Mouse (Mus musculus) heart, postnatal 36 days (tissue): Measurements from ENCODE around the gene Gpatch3. TPM values are rescaled to one million over a fixed set of nuclear protein-coding genes. Genes with fewer than 3 reads are reported as not detected.

ENCODE experiments used
- DNase-seq, 2 experiments: peaks; one replicate each; pipeline ENCODE4 v3.0.0; 2021 to 2022
- intact Hi-C: fragments of 180-260 bp; cut with DNase I; formaldehyde crosslinking; loops from one replicate; pipeline ENCODE4 v1.15.1; 2025
- total RNA-seq, 2 experiments: library from RNA; stranded (reverse); gene quantifications; 2 replicates each; pipeline ENCODE4 v1.2.3; 2021

The Gpatch3 gene
- total RNA-seq, 2 experiments from 2014 or later: 3.3 to 5.5 TPM

DNA sequence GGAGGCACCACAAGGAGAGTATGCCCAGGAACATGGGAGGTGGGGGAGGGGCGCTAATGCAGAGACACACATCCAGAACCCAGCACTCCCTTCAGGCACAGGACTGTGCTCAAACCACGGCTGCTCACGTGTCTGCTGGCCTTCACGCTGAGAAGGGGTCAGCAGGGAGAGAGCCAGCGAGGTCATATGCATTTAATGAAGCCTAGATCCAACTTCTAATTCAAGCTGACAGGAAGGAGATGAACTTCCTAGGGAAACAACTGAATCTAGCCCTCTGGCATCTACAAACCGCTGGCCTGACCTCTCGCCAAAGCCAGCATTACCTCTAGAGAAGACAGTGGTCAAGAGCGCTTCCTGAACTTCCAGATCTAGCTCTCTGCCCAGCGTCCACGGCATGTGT is 40.9 kb downstream of the Gpatch3 start:
- DNase-seq: no peak
- intact Hi-C loops: loop anchor here (2.0 kb wide), 1 partner anchor 15 kb away; no protein-coding TSS in a partner anchor

DNA sequence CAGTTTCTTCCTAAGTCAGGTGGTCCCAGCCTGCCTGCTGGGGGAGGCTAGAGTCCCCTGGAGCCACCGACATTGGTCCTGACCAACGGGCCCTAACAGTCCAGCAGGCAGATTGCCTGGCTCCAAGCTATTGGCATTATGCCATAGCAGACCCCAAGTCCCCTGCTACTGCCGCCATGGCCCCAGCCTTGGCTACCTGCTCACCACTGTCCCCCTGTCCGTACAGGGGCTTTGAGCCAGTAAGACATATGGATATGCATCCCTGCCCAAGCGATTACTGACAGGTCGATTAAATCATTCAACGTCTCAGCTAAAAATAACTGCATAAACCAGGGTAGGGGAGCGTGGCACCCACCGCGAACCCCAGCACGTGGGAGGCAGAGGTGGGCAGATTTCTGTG is 43.4 kb downstream of the Gpatch3 start:
- intact Hi-C loops: no loop called here
- DNase-seq: no peak

GRCm38 (mm10) chr4:133619473-133620136 is 45.1 kb downstream of the Gpatch3 start:
- intact Hi-C loops: no loop called here

DNA sequence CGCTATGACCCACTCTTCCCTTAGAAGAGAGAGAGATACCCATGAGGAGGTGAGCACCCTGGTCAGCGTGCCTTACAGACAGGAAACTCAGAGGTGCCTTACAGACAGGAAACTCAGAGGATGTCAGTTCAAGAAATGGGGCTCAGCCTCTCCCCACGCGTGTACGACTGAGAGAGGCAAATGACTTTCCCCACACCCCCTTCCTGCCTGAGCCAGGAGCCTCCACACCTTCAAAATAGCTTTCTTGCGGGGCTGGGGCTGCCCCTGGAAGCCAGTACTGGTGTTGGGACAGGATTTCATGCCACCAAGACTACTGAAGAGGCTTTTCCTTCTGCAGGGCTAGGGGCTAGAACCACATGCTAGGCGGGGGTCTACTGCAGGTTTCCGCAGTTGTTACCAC is 46.1 kb downstream of the Gpatch3 start:
- intact Hi-C loops: no loop called here
- DNase-seq: no peak

More at GRCm38 (mm10) chr4:133619473-133620136, 45.1 kb downstream of the Gpatch3 start:
- DNase-seq: no peak

DNA sequence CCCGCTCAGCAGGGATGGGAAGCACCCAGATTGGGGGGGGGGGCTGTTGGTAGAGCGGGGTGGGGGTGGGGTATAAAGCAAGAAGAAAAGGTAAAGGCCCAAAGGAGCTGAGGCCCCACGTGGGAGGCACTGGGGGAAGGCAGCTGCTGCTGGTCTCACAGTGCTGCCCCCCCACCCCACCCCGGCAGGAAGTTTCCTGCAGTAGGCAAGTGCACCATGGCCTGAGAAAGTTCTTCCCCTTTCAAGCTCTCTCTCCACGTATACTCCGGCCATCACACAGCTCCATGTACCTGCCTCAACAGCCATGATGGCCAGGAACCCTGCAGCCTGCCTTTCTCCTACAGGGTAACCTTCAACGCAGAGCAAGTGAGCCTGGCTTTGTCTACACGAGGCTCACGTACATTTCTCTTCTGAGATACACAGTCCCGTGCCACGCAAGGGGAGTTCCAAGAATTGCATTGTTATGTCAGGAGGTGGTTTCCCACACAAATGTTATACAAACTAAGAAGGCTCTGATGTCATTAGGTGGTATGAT is 47.7 kb downstream of the Gpatch3 start:
- DNase-seq: no peak
- intact Hi-C loops: no loop called here

DNA sequence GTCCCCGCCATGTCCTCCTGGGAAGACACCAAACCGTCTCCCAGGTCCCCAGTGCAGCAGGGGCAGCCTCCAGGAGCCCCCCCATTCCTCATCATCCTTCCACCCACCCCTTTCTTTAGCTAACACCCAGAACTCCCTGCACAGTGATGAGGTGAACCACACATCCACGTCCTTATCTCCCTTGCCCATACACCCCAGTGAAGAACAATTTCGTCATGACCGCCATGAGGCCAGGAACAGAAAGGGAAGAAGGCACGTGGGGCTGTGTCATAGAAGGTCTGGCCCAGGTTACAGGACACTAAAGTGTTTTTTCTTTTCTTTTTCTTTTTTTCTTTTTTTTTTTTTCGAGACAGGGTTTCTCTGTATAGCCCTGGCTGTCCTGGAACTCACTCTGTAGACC is 50.3 kb downstream of the Gpatch3 start:
- DNase-seq: no peak
- intact Hi-C loops: no loop called here

DNA sequence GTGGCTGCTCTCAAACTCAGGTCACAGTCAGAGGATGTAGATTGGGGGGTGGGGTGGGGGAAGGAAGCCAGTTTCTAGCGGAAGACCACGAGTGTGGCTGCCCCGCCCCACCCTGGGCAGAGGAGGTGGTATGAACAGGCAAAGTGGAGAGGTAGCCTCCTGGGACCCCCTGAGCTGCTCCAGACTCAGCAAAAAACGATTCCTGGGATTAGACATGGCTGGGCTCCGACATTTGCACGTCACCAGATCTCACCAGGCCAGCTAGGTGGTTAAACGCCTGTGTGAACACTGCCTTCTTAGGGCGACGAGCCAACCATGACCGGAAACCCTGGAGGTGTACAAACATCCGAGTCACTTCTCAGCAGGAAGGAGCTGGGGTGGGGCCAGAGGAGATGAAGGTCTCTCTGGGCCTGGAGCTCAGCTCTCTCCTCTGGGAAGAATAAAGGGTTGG is 51.1 kb downstream of the Gpatch3 start:
- intact Hi-C loops: no loop called here
- peak; percentile 68 to 75 for DNase-seq

DNA sequence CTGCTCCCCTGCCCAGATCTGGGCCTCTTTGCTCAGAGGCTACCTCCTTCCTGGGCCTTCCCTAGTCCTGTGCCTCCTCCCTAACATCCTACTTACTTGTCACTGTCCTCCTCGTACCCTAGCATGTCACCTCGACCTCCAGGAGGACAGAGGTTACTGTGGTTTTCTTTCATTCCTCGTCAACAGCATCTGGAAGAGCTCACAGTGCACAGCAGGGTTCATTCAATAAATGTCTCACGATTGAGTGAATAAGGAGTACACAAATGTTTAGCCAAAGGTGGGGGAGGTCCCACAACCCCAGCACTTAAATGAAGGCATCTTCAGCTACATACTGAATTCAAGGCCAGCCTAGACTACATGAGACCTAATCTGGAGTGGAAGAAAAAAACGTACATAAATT is 51.7 kb downstream of the Gpatch3 start:
- intact Hi-C loops: no loop called here
- no peak for DNase-seq

- intact Hi-C loops: no loop called here
- no peak for DNase-seq
Observed at GRCm38 (mm10) chr4:133626621-133627020, 52.1 kb downstream of the Gpatch3 start.

DNA sequence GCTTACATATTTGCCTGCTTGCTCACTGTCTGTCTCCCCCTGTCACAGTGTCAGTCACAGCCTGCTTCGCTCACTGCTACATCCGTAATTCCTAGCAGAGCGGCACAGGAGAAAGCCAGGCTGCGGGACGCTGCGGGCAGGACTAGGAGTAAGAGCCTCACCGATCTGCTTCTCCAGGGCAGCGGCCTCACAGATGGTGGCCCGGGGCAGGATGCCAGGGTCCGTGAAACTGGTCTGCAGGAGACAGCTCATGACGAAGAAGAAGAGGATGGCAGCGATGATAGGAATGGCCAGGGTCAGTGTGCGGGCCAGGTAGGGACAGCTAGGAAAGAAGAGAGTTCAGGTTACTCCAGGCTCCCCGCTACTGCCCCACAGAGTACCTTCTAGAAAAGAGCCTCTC is 52.5 kb downstream of the Gpatch3 start:
- intact Hi-C loops: no loop called here
- no peak for DNase-seq

DNA sequence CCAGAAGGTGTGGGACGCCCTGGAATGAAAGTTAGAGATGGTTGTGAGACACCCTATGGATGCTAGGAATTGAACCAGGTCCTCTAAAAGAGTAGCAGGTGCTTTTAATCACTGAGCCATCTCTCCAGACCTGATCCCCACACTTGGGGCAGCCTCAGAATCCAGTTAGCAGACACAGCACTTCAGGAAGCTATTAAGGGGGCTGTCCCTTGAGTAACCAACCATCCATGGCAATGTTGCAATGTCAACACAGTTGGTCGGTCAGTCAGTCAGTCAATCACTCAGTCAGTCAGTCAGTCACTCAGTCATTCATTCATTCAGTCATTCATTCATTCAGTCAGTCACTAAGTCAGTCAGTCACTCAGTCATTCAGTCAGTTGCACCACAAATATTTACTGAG is 54.0 kb downstream of the Gpatch3 start:
- no peak for DNase-seq
- intact Hi-C loops: no loop called here

DNA sequence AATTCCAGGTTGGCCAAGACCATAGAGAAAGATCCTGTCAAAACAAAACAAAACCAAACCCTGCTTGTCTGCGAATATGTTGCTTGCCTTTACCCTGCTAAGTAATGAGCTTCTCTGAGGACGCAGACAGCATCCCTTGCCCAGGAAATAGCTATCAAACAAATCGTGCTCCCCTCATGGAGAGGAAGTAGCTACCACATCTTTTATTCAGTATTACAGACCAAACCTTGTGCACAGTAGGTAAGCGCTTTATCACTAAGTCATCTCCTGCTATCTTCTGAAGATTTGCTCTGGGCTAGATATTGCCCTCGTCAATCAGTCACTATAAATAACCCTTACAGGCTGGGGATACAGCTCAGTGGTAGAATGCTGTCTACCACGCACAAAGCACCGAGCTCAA is 54.6 kb downstream of the Gpatch3 start:
- intact Hi-C loops: no loop called here

DNA sequence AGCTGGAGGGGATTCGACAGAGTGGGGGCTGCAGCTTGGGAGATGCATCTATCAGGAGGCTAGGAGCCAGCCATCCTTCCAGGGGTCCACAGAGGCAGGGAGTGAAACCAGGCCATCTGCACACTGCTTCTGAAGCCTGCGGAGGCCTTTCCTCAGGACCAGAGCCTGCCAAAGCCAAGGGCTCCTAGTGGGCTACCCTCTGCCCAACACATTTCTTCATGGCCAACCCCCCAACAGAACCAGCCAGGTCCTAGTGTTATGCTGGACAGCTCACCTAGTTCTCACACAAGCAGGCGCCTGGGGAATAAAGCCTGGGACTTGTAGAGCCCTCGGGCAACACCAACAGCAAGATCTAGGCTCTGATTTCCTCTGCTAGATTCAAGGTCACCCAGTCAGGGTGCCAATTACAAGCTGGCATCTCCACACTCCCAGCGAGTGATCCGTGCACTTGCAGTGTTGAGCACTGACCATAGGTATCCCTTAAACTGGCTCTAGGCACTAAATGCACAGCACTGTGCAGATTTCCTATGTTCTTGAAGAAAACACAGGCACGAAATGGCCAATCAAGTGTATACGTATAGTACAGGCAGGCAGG is 55.9 kb downstream of the Gpatch3 start:
- DNase-seq: no peak
- intact Hi-C loops: loop anchor here (2.0 kb wide), 2 partner anchors 16 to 18 kb away; no protein-coding TSS in a partner anchor

More for the DNA sequence above, 54.6 kb downstream of the Gpatch3 start:
- DNase-seq: no peak

- intact Hi-C loops: loop anchor here (2.0 kb wide), 2 partner anchors 16 to 18 kb away; no protein-coding TSS in a partner anchor
Observed at GRCm38 (mm10) chr4:133631071-133631768, 56.7 kb downstream of the Gpatch3 start.

GRCm38 (mm10) chr4:133631769-133632411 is 57.3 kb downstream of the Gpatch3 start:
- intact Hi-C loops: loop anchor here (2.0 kb wide), 2 partner anchors 17 kb away; no protein-coding TSS in a partner anchor
- peak in 1 of 2 experiments; percentile 43 for DNase-seq

More at GRCm38 (mm10) chr4:133631071-133631768, 56.7 kb downstream of the Gpatch3 start:
- peak; percentile 39 to 44 for DNase-seq

DNA sequence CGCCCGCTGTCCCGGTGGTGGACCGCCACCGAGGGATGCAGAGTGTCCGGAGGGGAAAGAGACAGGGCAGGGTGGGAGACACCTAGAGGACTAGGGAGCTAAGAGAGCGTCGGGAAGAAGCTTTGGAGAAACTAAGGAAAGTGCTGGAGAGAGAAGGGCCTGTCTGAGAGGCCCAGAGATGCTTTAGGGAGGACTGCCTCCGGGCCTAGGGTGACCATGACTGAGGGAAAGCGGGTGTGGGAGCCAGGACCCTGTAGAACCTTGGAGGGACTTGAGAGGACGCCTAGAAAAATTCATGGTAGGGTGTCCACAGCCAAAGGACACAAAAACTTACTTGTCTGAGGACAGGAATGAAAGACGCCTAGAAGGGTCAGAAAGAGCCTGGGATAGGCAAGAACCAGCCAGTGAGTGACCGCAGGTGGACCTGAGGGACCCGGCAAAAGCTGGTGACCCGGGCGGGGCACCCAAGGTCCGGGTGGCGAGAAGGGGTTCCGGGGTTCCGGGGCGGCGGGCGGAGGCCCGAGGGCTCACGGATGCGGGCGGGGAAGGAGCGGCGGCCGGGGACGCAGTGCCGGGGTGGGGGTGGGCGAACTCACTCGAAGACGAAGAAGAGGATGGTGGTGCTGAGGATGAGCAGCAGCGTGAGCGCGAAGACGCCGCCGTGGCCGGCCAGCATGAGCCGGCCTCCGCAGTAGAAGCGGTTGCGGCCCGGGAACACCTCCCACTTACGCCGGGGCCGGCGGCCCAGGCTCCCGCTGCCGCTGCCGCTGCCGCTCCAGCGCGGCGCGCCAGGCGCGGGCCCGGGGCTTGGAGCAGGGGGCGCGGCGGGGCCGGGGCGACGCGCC is 58.2 kb downstream of the Gpatch3 start:
- DNase-seq: peak in 1 of 2 experiments; percentile 47
- intact Hi-C loops: no loop called here

- DNase-seq: peak; percentile 94 to 95
- intact Hi-C loops: loop anchor here (2.0 kb wide), 1 partner anchor 25 kb away; no protein-coding TSS in a partner anchor
Observed at GRCm38 (mm10) chr4:133633332-133634042, 58.9 kb downstream of the Gpatch3 start.
